Mouse (Mus musculus): ENCODE measurements around the gene Trnt1.

DNA sequence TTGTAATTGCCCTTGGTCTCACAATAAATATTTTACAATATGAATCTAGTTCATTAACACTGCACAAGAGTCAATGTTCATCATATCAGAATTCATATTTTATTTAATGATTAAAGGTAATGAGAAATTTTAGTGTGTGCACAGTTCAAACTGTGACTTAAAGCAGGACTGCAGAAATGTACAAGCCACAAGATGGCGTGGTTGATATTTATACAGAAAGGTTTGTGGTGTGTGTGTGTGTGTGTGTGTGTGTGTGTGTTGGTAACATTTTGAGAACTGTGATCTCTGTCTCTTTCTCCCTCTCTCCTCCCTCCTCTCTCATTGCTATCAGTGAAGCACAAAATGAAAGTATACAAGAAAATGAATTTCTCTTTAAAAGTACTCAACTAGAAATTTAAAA, 53.4 kb downstream of the Trnt1 start:
- peak; percentile 23; the same call in 1 of the 2 replicates for TF ChIP-seq CTCF (IDR thresholded peaks at IDR 0.05; ENCODE audit: low read depth)
- TF ChIP-seq EP300 (IDR thresholded peaks at IDR 0.05; ENCODE audit: low read depth): no peak
